Mouse (Mus musculus) megakaryocyte-erythroid progenitor cell, adult 5-6 weeks (primary cell): ENCODE results near the gene Otud7b. TPM values are rescaled to one million over a fixed set of nuclear protein-coding genes. Genes with fewer than 3 reads are reported as not detected.

Source experiments
- ATAC-seq: replicated peaks from 2 replicates; pipeline ENCODE4 v1.8.0; 2016; ENCODE audit warnings: mild to moderate bottlenecking, inconsistent platforms; ENCODE audit not compliant: severe bottlenecking, poor library complexity, low FRiP score, low TSS enrichment
- total RNA-seq, 2 experiments: library from RNA; stranded (forward) in 1 of 2; stranded (reverse) in 1 of 2; fragments of 200-1000, 215-1000 nt in 1 of 2; fragments of >200 nt in 1 of 2; fragmentation: Nextera tagmentation in 1 of 2; gene quantifications; 2 replicates each; pipeline ENCODE4 v1.2.3; 2014 to 2017

Otud7b gene
- total RNA-seq, 2 experiments from 2014 or later = 11.7 to 12.3 TPM

DNA sequence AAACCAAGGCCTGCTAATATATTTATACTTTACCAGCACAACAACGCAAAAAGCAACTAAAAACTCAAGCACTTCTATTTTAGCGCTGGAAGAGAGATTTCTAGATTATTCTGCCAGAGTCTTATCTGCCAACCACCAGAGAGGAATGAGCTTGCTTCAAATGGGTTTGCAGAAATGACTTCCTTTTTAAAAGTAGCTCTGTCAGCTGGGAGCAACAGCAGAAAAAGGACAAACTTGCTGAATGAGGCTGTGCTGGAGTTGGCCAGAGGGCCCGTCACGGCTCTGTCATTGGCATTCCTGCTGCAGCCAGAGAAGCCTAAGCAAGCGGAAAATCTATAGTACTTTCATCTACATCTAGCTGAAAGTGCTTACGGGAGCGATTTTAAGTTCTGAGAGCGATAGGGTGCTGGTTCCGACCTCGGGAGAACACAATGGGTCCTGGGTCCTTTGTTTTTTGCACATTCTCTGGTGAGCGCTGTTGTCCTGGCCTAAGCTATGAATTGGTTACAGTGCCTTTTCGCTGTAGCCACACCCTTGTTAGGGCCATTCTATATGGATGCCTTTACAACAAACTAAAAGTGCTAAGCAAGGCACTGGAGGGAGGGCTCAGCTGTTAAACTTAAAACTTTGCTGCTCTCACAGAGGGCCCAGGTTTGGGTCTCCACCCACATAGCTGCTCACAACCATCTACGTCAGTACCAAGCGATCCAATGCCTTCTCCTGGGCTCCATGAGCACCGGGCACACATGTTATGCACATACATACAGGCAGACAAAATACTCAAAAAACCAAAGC is 21.4 kb upstream of the Otud7b start:
- peak; percentile 36; the same call in 1 of the 2 replicates for ATAC-seq

DNA sequence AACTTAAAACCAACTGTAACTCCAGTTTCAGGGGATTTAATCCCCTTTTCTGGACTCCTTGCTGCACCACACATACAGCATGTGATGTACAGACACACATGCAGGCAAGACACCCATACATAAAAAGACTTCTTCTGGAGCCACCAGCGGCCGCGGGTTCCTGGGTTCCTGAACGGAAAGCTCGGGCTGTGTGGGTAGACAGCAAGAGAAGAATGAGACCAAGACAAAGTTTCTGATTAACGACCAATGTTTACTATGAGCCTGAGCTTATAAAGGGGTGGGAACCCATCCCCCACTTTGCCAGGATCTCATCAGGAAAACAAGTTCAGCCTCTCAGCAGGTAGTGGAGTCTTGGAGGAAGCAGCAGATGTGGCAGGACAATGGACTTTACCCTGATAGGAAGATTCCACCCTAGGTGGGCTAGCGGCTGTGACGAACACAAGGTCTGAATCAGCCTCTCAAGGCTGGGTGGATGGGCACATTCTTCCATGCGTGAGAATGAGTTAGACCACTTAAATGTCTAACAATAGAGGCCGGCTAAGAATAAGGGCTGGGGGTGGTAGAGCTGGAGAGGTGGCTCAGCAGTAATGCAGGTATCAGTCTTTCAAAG is 20.1 kb upstream of the Otud7b start:
- ATAC-seq = no peak

DNA sequence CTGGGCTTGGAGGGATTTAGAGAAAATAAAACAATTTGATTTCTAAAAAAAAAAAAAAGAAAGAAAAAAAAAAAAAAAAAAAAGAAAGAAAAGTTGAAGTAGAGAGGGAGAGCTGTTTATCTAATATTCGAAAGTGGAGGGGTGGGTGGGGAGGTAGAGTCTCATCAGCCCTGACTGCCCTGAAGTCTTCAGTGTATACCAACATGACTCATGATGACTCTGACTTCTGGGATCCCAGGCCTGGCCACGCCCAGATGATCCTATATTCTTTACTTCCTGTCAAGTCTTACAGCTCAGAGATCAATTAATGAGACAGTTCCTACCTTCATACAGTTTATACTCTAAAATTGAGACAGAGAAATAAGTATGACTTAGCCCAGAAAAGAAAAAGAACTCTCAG is 17.1 kb upstream of the Otud7b start:
- no peak for ATAC-seq

- no peak for ATAC-seq
These were observed 16.5 kb upstream of the Otud7b start for GRCm38 (mm10) chr3:96087801-96088200.

- ATAC-seq = peak; percentile 69
These were observed 14.3 kb upstream of the Otud7b start for GRCm38 (mm10) chr3:96089882-96090489.

DNA sequence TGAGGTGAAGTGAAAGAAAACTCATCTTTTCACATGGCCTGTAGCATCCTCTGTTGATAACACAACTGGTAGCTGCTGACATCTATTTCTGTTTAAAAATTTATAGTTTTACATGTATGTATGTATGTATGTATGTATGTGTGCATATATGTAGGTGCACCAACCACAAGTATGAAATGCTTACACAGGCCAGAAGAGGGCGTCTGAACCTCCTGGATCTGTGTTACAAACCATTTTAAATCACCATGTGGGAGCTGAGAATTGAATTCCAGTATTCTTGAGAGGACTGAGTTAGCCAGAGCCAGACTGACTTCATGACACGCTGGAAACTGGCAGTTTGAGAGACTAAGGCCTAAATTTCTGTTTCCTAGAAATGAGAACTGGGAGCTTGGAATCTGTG is 13.2 kb upstream of the Otud7b start:
- ATAC-seq = no peak

- ATAC-seq = no peak
These were observed 12.4 kb upstream of the Otud7b start for GRCm38 (mm10) chr3:96091966-96092365.

GRCm38 (mm10) chr3:96093509-96093908 is 10.8 kb upstream of the Otud7b start:
- ATAC-seq = no peak

- ATAC-seq = no peak
These were observed 10.1 kb upstream of the Otud7b start for GRCm38 (mm10) chr3:96094203-96094602.

DNA sequence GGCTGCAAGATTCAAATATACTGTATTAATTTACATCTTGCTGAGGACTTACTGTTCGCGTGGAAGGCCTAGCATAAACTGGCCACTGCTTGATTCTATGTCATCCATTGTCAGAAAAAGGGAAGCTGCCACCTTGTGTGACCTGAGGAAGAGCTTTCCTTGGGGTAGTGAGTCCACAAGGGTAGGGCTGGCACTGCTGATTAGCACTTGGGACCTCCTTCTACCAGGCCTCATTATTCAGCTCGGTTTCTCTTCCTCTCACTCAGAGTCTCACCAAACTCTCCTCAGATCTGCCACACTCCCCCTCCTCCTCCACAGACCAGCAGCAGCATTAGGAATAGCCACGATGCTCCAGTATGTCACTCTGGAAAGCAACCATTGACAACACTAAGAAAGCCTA is 6.2 kb upstream of the Otud7b start:
- ATAC-seq = no peak

DNA sequence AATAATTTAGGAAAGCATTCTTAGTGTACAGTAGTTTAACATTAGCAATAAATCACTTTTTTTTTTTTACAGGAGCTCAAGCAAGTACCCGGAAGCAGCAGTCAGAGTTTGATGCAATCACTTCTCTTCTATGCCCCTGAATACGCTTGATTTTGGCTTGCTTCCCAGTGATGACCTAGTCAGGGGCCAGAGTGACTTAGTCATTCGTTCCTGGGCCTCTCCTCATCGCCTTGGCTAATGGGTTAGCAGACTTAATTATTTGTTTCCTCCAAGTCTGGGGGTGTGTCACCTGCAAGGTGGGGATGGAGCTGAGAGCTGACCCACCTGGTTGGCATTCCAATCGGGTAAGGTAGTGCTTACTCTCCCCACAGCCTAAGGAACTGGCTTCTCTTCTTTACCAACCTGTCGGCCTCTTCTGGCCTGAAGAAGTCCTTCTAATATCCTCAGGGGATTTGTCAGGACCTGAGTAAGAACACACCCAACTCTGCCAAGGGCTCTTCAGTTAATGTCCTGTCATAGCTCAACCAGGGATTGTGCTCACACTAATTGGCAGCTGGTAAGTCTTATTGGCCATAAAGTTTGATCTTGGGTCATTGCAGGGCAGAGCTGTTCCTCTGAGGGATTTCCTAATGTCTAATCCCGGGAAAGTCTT is 5.6 kb upstream of the Otud7b start:
- ATAC-seq = no peak

- ATAC-seq = peak; percentile 60
These were observed 2.0 kb upstream of the Otud7b start for GRCm38 (mm10) chr3:96102100-96102872.

- no peak for ATAC-seq
These were observed 446 bp upstream of the Otud7b start for GRCm38 (mm10) chr3:96103901-96104260.

DNA sequence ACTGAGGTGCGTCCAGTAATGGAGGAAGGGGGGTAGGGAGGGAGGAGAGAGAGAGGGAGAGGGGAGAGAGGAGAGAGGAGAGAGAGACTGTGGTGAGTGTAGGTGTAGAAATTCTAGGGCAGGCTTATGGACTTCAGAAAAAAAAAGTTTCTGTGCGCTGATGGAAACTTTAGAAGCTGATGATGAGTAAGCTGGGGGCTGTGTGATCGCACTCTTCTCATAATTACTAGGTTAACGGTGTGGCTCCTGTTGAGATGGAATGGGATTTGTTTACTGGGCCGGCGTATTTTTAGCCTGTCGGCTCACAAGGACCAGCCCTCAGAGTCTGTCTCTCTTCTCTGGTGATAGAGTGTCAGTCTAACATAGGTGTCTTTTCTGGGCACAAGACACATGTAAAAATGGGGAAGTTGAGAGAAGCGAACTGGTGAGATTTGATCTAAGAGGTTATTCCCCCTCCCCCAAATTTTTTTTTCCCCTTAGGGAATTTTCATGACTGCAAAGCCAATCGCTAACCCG is 963 bp downstream of the Otud7b start:
- no peak for ATAC-seq

GRCm38 (mm10) chr3:96106151-96106550 is 1.8 kb downstream of the Otud7b start:
- ATAC-seq = no peak

DNA sequence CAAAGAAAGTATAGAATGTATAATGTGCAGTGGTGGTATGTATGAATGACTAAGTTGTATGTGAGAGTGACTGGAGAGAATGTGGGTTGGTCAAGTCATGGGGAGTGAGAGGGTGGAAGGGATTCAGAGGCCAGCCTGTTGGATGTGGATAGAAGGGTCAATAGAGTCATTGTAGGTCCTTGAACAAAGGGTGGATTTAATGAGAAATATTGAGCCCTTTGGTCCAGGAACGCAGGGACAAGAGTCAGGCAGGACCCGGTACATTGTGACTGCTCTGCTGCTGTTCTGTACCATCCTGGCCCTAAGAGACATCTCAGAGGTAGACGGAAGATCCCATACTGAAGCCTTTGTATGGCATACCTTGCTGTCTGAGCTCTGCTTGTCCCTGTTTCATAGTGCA is 4.0 kb downstream of the Otud7b start:
- ATAC-seq = no peak

- no peak for ATAC-seq
These were observed 8.9 kb downstream of the Otud7b start for GRCm38 (mm10) chr3:96113251-96113650.

DNA sequence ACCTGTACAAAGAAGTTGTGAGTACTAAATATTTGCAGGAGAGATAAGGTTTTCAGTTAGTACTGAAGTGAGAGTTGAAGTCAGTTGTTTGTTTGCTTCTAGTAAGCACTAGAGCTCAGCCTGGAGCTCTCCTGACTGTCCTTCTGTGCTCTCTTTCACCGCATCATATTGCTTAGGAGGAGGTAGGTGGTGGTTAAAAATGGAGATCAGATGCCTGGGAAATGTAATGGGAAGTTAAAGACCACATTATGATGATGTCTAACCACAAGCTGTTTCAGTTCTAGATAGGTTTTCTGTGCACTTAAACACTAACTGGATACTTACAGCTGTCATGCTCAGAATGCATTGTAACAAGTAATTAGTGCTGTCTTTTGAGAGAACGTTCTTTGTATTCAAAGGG is 13.8 kb downstream of the Otud7b start:
- ATAC-seq = peak; percentile 52; the same call in 1 of the 2 replicates

DNA sequence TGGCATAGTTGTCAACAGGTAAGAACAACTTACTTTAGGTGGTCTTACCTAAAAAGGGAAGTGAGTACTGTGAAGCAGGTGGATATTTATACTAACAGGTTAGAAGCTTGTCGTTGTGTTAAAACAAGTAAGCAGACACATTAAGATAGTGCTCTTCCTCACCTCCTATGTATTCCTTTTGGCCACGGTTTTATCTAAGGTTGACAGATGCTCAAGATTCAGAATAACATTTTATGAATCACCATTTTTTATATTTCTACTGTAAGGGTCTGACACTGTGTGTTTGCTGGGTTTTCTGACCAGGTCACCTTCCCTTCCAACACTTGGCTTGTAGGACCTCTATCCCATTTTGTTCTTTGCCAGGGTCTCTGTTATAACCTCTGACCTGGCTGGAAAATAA is 14.4 kb downstream of the Otud7b start:
- ATAC-seq = peak; percentile 57; the same call in 1 of the 2 replicates
